Mouse (Mus musculus) 3134 (cell line): Measurements from ENCODE around the gene Sos1.
A peak's percentile ranks its signal among the peaks of the same experiment; 100 is the strongest.

Experiments used
- DNase-seq: peaks from one replicate; pipeline ENCODE4 v3.0.0-alpha.2; 2011; ENCODE audit warnings: low spot score; ENCODE audit not compliant: insufficient read length; ENCODE audit errors: extremely low read depth

The Sos1 gene

GRCm38 (mm10) chr17:80480031-80480854, at the start of gene Sos1:
TSS of gene Sos1 (minus strand) at chr17:80480453.
- peak; percentile 92 for DNase-seq

- no peak for DNase-seq
Observed at GRCm38 (mm10) chr17:80523231-80523630, 43.0 kb upstream of the Sos1 start.

GRCm38 (mm10) chr17:80522229-80522556, 41.9 kb upstream of the Sos1 start:
- DNase-seq: no peak

GRCm38 (mm10) chr17:80521521-80522228, 41.4 kb upstream of the Sos1 start:
- DNase-seq: no peak

- DNase-seq: no peak
Observed at GRCm38 (mm10) chr17:80520537-80520936, 40.3 kb upstream of the Sos1 start.

GRCm38 (mm10) chr17:80518811-80519210, 38.6 kb upstream of the Sos1 start:
- no peak for DNase-seq

GRCm38 (mm10) chr17:80517244-80517643, 37.0 kb upstream of the Sos1 start:
- no peak for DNase-seq

- no peak for DNase-seq
Observed at GRCm38 (mm10) chr17:80515956-80516355, 35.7 kb upstream of the Sos1 start.

GRCm38 (mm10) chr17:80515513-80515912, 35.3 kb upstream of the Sos1 start:
- DNase-seq: no peak

GRCm38 (mm10) chr17:80513766-80514165, 33.5 kb upstream of the Sos1 start:
- DNase-seq: no peak

- no peak for DNase-seq
Observed at GRCm38 (mm10) chr17:80510459-80510855, 30.2 kb upstream of the Sos1 start.

GRCm38 (mm10) chr17:80509494-80510458, 29.5 kb upstream of the Sos1 start:
- DNase-seq: no peak

- DNase-seq: peak; percentile 48
Observed at GRCm38 (mm10) chr17:80505766-80506165, 25.5 kb upstream of the Sos1 start.

GRCm38 (mm10) chr17:80505342-80505741, 25.1 kb upstream of the Sos1 start:
- no peak for DNase-seq

GRCm38 (mm10) chr17:80501805-80502172, 21.5 kb upstream of the Sos1 start:
- DNase-seq: no peak

- DNase-seq: no peak
Observed at GRCm38 (mm10) chr17:80501037-80501804, 21.0 kb upstream of the Sos1 start.

- no peak for DNase-seq
Observed at GRCm38 (mm10) chr17:80500025-80500424, 19.8 kb upstream of the Sos1 start.

GRCm38 (mm10) chr17:80498600-80499268, 18.5 kb upstream of the Sos1 start:
- no peak for DNase-seq

- no peak for DNase-seq
Observed at GRCm38 (mm10) chr17:80497183-80497601, 16.9 kb upstream of the Sos1 start.
